ENCODE assay signal across 8 mouse cellular contexts in the genomic region with DNA sequence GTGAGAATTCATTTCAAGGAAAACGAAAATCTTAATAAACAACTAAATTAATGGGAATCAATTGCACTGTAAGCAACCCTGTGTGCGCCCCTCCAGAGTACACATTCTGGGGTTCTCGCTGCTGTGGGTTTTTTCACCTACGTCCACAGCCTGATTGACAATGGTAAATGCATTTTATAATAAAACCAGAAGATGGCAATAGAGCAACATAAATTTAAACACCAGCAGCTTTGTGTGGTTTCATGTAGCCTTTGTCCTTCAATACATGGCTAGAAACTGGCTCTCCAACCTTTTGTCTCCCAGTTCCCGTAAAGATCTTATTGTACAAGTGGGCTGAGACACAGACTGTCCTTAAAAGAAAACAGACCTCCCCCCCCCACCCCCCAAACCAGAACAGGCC. TPM values are rescaled to one million over a fixed set of nuclear protein-coding genes. Genes with fewer than 3 reads are reported as not detected.
DNase-seq lines count a peak whose midpoint lies in the region; ATAC-seq and TF ChIP-seq lines count a peak whose summit lies in the region.

No protein-coding gene starts in this region.

- H3K36me3 ChIP-seq in heart, embryonic 12.5 days: no peaks in the 10 kb centered on the region
- H3K36me3 ChIP-seq in midbrain, postnatal 0 days (ENCODE audit: insufficient read depth, low read length): no peaks in the 10 kb centered on the region

- peak; percentile 71 for TF ChIP-seq CTCF in midbrain, postnatal 0 days (IDR thresholded peaks at IDR 0.05)

- H3K9me3 ChIP-seq in heart, embryonic 12.5 days (replicated peaks): no peaks in the 10 kb centered on the region
- H3K9me3 ChIP-seq in midbrain, postnatal 0 days (ENCODE audit: low read length): no peaks in the 10 kb centered on the region

- peak; percentile 84 for ATAC-seq in activated CD4-positive, CD25-positive, alpha-beta regulatory T cell, adult 4 months
- ATAC-seq in heart, embryonic 12.5 days (ENCODE audit: insufficient number of reproducible peaks, low FRiP score): peak; percentile 57; the same call in 1 of the 2 replicates
- ATAC-seq in midbrain, postnatal 0 days (ENCODE audit: low FRiP score): peak; percentile 85

- 30% methylated on average over 5 of the region's 5 CpGs for WGBS in heart, embryonic 12.5 days
- WGBS in midbrain, postnatal 0 days: 38% methylated on average over 5 of the region's 5 CpGs

- DNase-seq in layer of hippocampus, adult 11-12 months (ENCODE audit: low spot score): peak; percentile 19
- DNase-seq in layer of hippocampus, postnatal 10 days (ENCODE audit: low spot score in 2 of 2): no peak
- DNase-seq in left cerebral cortex, postnatal 4 days: peak; percentile 3
- DNase-seq in midbrain, postnatal 0 days (ENCODE audit: low spot score): peak; percentile 85
- DNase-seq in spleen, postnatal 4 days (ENCODE audit: low spot score in 2 of 2): no peak
- DNase-seq in c-Kit-positive CD71-positive TER-119-positive erythroid progenitor cells, embryonic 14.5 days (ENCODE audit: low spot score): no peak

- no peaks in the 10 kb centered on the region for H3K27me3 ChIP-seq in heart, embryonic 12.5 days (replicated peaks)
- no peaks in the 10 kb centered on the region for H3K27me3 ChIP-seq in midbrain, postnatal 0 days (ENCODE audit: insufficient read depth, low read length)

- no peak overlapping the region for H3K4me3 ChIP-seq in heart, embryonic 12.5 days
- H3K4me3 ChIP-seq in midbrain, postnatal 0 days (ENCODE audit: low read depth, low read length): no peak overlapping the region

- no peak overlapping the region for H3K27ac ChIP-seq in heart, embryonic 12.5 days (ENCODE audit: poor library complexity, severe bottlenecking)
- peak overlapping the region; percentile 62 for H3K27ac ChIP-seq in midbrain, postnatal 0 days (ENCODE audit: low read depth, low read length)

- H3K4me1 ChIP-seq in heart, embryonic 12.5 days (replicated peaks): 0 out of 2 replicates have a peak, but pooled peaks cover 16% of the 10 kb centered on the region
- 0 out of 2 replicates have a peak, but pooled peaks cover 4% of the 10 kb centered on the region for H3K4me1 ChIP-seq in midbrain, postnatal 0 days (ENCODE audit: insufficient read depth, low read length)

- no peak overlapping the region for H3K9ac ChIP-seq in heart, embryonic 12.5 days
- H3K9ac ChIP-seq in midbrain, postnatal 0 days (replicated peaks; ENCODE audit: low read length, poor library complexity, severe bottlenecking): peak overlapping the region; percentile 39

- intact Hi-C loops in left cerebral cortex, postnatal 4 days (cut with DNase I): loop anchor here (10.0 kb wide), 1 partner anchor 99 kb away; no protein-coding TSS in a partner anchor

- peak overlapping the region; percentile 60 for H3K4me2 ChIP-seq in heart, embryonic 12.5 days
- peak overlapping the region; percentile 20 for H3K4me2 ChIP-seq in midbrain, postnatal 0 days (ENCODE audit: low read depth, low read length, poor library complexity, severe bottlenecking)

RNA-seq across cellular contexts. Expression of a gene that starts 33.0 kb away (rescaled TPM):
- 10 to 100 TPM; 38.1 to 42.5 TPM for total RNA-seq in layer of hippocampus, postnatal 10 days (2021)
- 10 to 100 TPM; 39.2 to 41.8 TPM for polyA plus RNA-seq in activated CD4-positive, CD25-positive, alpha-beta regulatory T cell, adult 4 months (2017; shearing (Covaris generic))
- polyA plus RNA-seq in heart, embryonic 12.5 days (2016; fragmentation: Nextera tagmentation; extraction: Ambion mirVana): 396 and 405 TPM in 2 replicates
- 10 to 100 TPM; 28.0 to 31.3 TPM for total RNA-seq in left cerebral cortex, postnatal 4 days (2021)
- 5.4 and 5.8 TPM in 2 replicates for total RNA-seq in midbrain, postnatal 0 days (2014; rRNA removed)
- polyA plus RNA-seq in midbrain, postnatal 0 days (2015; fragmentation: Nextera tagmentation; extraction: Ambion mirVana): 55.4 and 59.5 TPM in 2 replicates

RNA-seq across cellular contexts. Expression of a gene that starts 49.1 kb away (rescaled TPM):
- total RNA-seq in layer of hippocampus, postnatal 10 days (2021): 1 to 10 TPM in 1 of 2 experiments, under 1 TPM in 1; 0.34 to 1.0 TPM
- polyA plus RNA-seq in activated CD4-positive, CD25-positive, alpha-beta regulatory T cell, adult 4 months (2017; shearing (Covaris generic)): not detected
- polyA plus RNA-seq in heart, embryonic 12.5 days (2016; fragmentation: Nextera tagmentation; extraction: Ambion mirVana): 492 and 517 TPM in 2 replicates
- total RNA-seq in left cerebral cortex, postnatal 4 days (2021): under 1 TPM in 1 of 2 experiments, not detected in 1; 0.70 TPM
- total RNA-seq in midbrain, postnatal 0 days (2014; rRNA removed): 0.38 and 2.6 TPM in 2 replicates
- 0.43 and 1.3 TPM in 2 replicates for polyA plus RNA-seq in midbrain, postnatal 0 days (2015; fragmentation: Nextera tagmentation; extraction: Ambion mirVana)

Comparison
In these comparisons a context has a peak if more than half of its experiments do, and no peak if none do; other contexts are left out.
1. DNase-seq: peak in layer of hippocampus, adult 11-12 months (single experiment), left cerebral cortex, postnatal 4 days (single experiment) and midbrain, postnatal 0 days (single experiment); none in layer of hippocampus, postnatal 10 days (0 of 2), spleen, postnatal 4 days (0 of 2) and c-Kit-positive CD71-positive TER-119-positive erythroid progenitor cells, embryonic 14.5 days (single experiment).
2. Peak in every context shown above with its lines, with median percentiles within 50 percentile points of each other: ATAC-seq.